Mouse (Mus musculus): ENCODE data around the gene Ssx9. TPM values are rescaled to one million over a fixed set of nuclear protein-coding genes. Genes with fewer than 3 reads are reported as not detected.
"Not testable (repeated sequence)": the region's sequence is repeated elsewhere in the genome, so short reads cannot be mapped to it uniquely, and the experiment has no call there.

Ssx9 gene
- not detected in 2 replicates for polyA plus RNA-seq (2012; rRNA removed)

- not testable (repeated sequence) for H3K4me1 ChIP-seq (ENCODE audit: control insufficient read depth, insufficient read depth, low read length); H3K4me3 ChIP-seq (ENCODE audit: insufficient read depth, low read length); H3K27ac ChIP-seq (ENCODE audit: insufficient read depth, low read length)
Measured at GRCm38 (mm10) chrX:8748132-8748531, at the start of gene Ssx9. Gene Ssx9 (plus strand): TSS chrX:8748432.

- Histone ChIP-seq H3K4me1 (ENCODE audit: control insufficient read depth, insufficient read depth, low read length) (no peaks in the 10 kb centered on the region), H3K4me3 (ENCODE audit: insufficient read depth, low read length) (no peak overlapping the region), H3K27ac (ENCODE audit: insufficient read depth, low read length) (no peak overlapping the region)
- TF ChIP-seq POLR2A (IDR thresholded peaks at IDR 0.05; ENCODE audit: extremely low read depth, insufficient read depth, low read length) (no peak), CTCF (IDR thresholded peaks at IDR 0.05; ENCODE audit: extremely low read depth, insufficient read depth, low read length) (peak; percentile 25; the same call in 1 of the 2 replicates)
Measured at GRCm38 (mm10) chrX:8732907-8733306, 15.3 kb upstream of the Ssx9 start.

- not testable (repeated sequence) for H3K4me1 ChIP-seq (ENCODE audit: control insufficient read depth, insufficient read depth, low read length); H3K27ac ChIP-seq (ENCODE audit: insufficient read depth, low read length); H3K4me3 ChIP-seq (ENCODE audit: insufficient read depth, low read length)
Measured at GRCm38 (mm10) chrX:8803391-8803790, 55.2 kb downstream of the Ssx9 start, which contains the start of gene Ssxb5. Gene Ssxb5 (plus strand): TSS chrX:8803691.

Other genes starting within 250 kb of the Ssx9 start
- not detected in 2 replicates for gene Gm14459, start 223.5 kb upstream of the Ssx9 start, polyA plus RNA-seq (2012; rRNA removed)
- not detected in 2 replicates for gene Ssxb6, start 200.2 kb upstream of the Ssx9 start, polyA plus RNA-seq (2012; rRNA removed)
- gene Ssxb3, start 156.6 kb upstream of the Ssx9 start, polyA plus RNA-seq (2012; rRNA removed) = not detected in 2 replicates
- not detected in 2 replicates for gene Ssxb8, start 57.6 kb upstream of the Ssx9 start, polyA plus RNA-seq (2012; rRNA removed)
- not detected in 2 replicates for gene Ssxb5, start 55.3 kb downstream of the Ssx9 start, polyA plus RNA-seq (2012; rRNA removed)
- gene Gm6592, start 95.6 kb downstream of the Ssx9 start, polyA plus RNA-seq (2012; rRNA removed) = not detected in 2 replicates
- 0.46 and 0.55 TPM in 2 replicates for gene Gm5751, start 125.8 kb downstream of the Ssx9 start, polyA plus RNA-seq (2012; rRNA removed)
- gene B630019K06Rik, start 143.9 kb downstream of the Ssx9 start, polyA plus RNA-seq (2012; rRNA removed) = 22.3 and 24.0 TPM in 2 replicates
- not detected in 2 replicates for gene Fthl17b, start 214.5 kb downstream of the Ssx9 start, polyA plus RNA-seq (2012; rRNA removed)
- not detected in 2 replicates for gene Fthl17c, start 228.1 kb downstream of the Ssx9 start, polyA plus RNA-seq (2012; rRNA removed)
- gene Fthl17d, start 238.3 kb downstream of the Ssx9 start, polyA plus RNA-seq (2012; rRNA removed) = not detected in 2 replicates

Data from cortical plate, adult 2 months (tissue).